Mouse (Mus musculus): ENCODE measurements around the gene Slc25a44.

Gene Slc25a44

DNA sequence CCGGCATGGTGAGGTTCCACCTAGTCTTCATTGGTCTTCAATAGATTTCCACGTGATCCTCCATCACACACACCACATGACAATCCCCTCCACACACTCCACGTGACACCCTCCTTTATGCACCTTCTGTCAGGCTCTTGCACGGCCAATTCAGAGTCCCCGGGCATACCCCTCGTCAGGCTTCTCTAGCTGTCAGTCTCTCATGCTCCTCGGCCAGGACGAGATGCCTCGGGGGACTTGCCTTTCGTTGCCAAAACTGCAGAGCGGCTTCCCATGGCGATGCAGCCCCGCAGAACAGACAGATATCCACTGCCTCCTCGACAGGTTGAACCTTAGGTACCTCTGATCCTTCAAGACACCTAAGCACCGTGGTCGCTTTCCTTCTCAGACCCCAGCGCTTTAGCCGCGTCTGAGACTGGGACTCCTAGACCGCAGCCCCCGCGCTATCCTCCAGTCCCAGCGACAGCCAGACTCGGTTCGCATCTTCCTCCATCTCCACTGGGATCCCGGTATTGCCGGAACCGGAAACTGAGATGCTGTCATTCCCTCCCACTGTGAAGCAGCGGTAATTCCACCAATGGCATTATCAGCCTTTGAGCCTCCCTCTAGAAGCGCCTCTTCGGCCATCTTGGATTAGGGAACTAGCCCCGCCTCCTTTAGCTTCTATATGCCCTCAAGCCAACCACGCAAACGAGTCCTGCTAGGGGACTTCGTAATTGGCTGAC is at the start of gene Slc25a44:
Slc25a44 (minus strand) TSS at position 535 of the 725 bp plus-strand sequence.
- in situ Hi-C loops (cut with MseI, MboI), result no loop called here

DNA sequence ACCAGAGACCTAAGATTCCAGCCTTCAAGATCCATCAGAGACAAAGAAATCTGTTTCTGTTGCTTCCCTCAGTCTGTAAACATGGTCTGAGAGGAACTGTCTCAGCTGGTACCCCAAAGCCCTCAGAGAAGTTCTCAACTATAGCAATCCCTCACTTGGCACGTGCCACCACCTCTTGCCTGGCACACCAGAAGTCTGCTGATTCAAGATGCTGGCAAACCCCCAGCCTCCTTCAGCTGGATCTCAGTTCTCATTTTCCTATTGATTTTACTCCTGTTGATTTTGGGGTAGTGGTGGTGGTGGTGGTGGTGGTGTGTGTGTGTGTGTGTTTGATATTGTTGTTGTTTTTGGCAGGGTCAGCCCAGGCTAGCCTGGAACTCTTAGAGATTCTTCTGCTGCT is 48.6 kb upstream of the Slc25a44 start:
- in situ Hi-C loops (cut with MseI, MboI), result loop anchor here in 1 of 2 experiments (5.0 kb wide), 1 partner anchor 66 kb away; no protein-coding TSS in a partner anchor

DNA sequence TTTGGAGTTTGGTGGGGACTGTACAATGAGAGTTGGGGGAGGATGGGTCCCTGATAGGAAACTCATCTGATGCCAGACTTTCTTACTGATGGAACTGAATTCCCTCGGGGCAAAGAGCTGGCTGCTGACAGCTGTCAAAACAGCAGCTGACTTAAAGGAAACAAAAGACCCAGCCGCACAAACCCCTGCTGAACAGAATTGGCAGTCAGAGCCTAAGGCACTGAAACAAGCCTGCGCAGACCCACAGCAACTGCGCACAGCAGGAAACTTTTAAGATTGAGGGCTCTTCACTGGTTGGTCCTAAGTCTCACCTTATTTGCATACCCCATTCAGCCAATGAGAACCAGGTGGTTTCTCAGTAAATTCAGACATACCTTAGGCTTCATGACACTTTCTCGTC is 48.1 kb upstream of the Slc25a44 start:
- in situ Hi-C loops (cut with MseI, MboI), result loop anchor here in 1 of 2 experiments (5.0 kb wide), 1 partner anchor 66 kb away; no protein-coding TSS in a partner anchor

DNA sequence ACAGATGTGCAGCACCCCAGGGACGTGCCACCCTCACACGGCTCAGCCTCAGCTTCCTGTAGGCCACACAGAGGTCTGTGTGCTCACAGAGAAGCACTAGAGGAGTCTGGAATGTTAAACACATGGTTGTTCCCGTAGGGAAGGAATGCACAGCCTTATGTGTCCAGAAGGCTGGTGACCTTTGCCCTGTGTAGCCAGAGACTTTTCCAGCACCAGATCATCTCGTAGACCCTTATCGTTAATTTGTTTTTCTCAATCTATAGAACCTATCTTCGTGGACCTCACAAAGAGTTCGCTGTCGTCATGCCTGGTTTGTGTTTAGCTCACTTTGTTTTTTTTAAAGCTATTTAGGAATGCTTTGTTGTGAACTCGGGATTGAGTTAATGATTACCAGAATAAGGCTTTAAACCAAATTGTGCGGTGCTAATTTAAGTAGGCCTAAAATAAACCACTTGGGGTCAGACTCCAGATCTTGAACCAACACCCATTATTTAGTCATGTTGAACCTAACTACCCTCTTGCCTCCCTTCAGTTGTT is 46.1 kb upstream of the Slc25a44 start:
- in situ Hi-C loops (cut with MseI, MboI), result loop anchor here in 1 of 2 experiments (5.0 kb wide), 1 partner anchor 64 kb away; no protein-coding TSS in a partner anchor

DNA sequence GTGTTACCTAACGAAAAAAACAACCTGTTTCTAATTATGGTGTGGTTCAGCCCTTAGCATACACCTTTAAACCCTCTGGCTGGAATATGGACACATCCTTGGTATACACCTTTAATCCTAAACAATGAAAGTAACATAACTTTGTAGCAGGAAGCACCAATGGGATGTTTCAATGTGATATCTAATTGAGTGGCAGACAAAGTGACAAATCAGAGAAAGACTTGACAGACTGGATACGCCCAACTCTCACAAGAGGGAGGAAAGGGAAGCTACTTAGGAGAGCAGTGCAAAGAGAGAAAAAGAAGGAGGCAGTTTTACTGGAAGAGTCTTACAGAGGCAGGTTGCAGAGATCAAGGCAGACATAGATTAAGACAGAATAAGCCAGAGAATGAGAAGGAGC is 44.5 kb upstream of the Slc25a44 start:
- in situ Hi-C loops (cut with MseI, MboI), result loop anchor here in 1 of 2 experiments (5.0 kb wide), 1 partner anchor 62 kb away; no protein-coding TSS in a partner anchor

DNA sequence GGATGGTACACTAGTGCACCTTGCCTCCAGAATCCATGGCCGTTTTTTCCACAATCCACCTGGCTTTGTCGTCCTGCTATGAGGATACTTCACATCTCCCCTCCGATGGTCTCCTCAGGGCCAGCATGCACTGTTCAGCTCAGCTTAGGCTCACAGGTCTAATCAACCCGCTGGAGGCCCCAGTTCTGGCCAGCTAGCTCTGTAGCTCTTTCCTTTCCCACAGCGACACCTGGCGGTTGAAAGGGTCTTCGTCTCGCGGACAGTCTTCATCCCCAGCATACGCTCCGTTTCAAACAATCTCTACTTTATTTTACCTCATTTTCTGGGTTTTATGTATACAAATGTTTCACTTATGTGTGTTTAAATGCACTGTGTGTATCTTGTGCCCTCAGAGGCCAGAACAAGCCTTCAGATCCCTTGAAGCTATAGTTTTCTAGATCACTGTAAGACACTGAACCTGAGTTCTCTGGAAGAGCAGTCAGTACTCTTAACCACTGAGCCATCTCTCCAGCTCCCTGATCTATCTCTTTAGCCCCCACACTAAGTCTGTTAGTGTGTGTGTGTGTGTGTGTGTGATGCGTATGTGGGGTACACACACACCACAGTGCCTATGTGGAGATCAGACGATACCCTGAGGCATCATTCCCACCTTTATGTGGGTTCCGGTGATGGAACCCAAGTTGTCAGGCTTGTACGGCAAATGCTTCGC is 42.3 kb upstream of the Slc25a44 start:
- in situ Hi-C loops (cut with MseI, MboI), result loop anchor here in 1 of 2 experiments (5.0 kb wide), 1 partner anchor 60 kb away; no protein-coding TSS in a partner anchor

DNA sequence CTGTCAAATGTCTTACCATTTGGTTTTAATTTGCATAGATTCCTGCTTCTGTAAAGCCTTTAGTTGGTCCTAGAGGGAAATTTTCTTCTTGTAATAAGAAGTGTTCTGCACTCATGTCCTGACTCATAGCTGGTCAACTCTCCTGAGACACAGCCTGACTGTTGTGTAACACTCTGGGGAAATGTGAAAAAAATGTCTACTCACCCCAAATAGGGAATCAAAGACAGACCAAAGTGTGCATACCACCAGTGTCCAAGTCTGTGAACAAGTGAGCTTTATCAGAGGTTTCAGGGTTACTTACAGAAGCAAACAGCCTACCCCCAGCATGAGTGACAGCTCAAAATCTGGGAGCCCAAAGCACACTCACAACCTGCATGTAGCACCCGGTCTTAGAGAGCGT is 40.2 kb upstream of the Slc25a44 start:
- in situ Hi-C loops (cut with MseI, MboI), result loop anchor here in 1 of 2 experiments (5.0 kb wide), 1 partner anchor 58 kb away; no protein-coding TSS in a partner anchor

DNA sequence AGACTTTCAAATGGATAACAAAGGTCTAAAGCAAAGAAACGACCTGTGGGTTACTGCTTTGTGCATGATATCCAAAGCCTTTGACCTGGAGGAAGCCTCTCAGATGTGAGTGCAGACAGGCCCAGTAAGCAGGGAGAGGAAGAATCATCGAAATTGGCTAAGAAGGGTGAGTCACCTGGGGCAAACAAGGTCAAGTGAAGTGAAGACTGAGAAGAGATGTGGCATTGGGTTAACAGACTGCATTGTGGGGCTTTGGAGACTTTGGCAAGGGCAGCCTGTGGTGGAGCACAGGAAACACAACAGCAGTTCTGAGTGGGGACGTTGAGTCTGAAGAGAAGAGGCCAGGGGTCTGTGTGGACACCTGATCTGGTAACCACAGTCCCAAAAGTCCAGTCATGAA is 39.5 kb upstream of the Slc25a44 start:
- in situ Hi-C loops (cut with MseI, MboI), result no loop called here

DNA sequence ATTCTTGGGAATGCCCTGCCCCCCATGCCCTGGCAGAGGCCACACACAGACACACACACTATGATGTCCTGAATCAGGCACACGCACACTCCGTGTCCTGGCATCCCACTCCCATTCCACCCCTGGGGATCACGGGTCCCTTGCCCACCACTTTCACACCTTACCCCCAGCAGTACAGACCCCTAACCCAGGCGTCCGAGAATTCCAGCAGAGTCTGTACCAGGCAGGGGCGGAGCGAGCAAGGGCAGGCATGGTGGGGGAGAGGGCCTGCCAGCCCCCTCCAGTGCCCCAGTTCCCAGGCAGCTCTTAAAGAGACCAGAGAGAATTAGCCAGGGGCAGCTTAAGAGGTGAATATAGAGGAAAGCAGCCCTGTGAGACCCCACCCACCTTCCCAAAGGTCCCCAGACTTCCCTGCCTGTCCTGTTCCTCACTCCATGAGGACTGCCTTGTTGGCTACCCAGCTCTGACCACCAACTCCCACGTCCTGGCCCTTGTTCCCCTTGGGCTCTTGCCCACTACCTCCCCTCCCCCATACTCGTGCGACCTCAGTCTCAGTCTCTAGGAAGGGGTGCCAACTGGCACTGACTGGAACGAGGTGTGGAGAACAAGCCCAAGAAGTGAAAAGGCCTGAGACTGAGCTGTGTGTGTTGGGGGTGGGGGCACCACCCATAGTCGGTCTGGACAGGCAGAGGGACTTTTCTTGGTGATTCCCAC is 36.2 kb upstream of the Slc25a44 start, which contains the start of gene Sema4a:
Sema4a (minus strand) TSS at position 200 of the 714 bp plus-strand sequence.
- in situ Hi-C loops (cut with MseI, MboI), result no loop called here

DNA sequence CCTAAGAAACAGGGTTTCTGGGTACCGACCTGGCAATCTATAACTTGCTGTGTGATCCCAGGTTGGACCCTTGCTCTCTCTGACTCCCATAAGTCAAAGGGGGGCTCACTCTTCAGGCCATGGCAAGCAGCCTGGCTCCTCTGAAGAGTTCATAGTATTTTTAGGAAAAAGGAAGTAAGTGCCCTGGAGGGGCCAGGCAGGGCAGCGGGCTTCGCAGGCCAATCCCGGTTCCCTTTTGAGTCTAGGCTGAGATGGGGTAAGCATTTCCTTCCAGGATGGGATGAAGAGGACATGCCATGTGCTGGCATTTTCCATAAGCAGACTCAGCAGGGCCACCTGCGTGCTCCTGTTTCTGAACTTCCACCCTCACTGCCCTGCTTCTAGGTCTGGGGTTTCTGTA is 35.1 kb upstream of the Slc25a44 start:
- in situ Hi-C loops (cut with MseI, MboI), result no loop called here

DNA sequence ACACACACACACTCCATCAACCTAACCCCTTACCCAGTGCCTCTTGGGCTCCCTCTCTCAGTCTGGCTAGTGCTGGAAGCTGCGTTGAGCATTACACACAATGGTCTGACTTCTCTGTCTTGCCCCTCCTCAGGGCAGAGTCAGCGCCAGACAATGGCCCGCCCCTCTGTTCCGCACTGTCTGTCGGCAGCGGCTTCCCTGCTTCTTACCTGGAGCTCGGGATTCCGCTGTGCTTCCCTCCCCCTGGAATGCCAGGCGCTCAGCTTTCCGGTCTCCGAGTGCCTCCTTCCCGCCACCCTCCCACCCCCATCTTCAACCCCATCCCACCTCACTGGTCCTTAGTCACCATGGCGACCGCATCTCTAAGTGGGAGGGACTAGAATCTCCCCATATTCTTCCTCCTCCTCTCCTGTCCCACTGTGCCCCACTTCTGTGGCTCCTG is 33.9 kb upstream of the Slc25a44 start:
- in situ Hi-C loops (cut with MseI, MboI), result no loop called here

DNA sequence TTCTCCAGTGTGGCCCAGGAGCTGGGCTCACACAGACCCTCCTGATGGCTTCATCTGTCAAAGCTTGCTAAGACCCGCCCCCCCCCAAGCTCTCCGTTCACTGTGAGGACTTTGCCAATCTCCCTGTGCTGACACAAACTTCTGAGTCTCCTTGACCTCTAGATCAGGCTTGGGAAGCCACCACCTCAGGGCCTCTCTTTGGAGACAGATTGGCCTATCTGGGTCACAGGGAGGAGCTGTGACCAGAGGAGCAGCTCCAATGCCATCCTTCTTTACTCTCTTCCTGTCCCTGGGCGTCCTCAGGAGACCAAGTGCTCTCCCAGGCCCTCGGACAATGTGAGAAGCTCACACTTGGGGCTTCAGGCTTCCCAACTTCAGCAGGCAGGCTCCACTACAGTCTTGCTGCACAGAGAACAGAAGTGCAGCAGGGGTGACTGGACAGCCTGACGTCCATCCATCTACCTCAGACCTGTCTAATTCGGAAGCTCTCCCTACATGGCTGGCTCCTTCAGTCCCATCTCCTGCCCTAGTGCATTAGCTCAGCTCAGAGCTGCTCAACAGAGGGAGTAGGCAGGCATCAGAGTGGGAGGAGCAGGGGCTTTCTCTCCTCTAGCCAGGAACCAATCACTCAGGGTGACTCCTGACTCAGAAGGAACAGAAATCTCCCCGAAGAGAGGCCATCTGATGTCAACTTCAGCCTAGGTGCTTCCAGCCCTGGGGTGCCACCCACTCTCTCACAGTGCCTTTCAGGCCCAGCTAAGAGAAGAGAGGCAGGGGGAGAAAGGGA is 32.0 kb upstream of the Slc25a44 start:
- in situ Hi-C loops (cut with MseI, MboI), result no loop called here

DNA sequence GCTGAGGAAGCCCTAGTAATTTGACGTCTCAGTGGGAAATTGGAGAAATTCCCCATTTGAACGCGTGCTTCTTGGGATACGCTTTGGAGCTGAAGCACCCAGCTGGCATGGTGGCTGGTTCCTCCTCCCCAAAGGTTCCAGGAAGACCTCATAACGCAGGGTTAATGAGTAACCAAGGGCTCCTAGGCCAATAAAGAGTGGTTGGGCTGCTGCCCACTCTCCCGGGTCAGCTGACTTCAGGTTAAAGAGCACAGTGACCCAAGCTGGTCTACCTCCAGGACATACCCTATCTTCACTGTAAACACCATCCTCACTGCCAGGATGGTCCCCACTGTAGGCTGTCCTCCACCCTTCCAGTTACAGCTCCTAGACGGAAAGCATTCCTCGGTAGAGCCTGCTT is 31.4 kb upstream of the Slc25a44 start:
- in situ Hi-C loops (cut with MseI, MboI), result no loop called here

DNA sequence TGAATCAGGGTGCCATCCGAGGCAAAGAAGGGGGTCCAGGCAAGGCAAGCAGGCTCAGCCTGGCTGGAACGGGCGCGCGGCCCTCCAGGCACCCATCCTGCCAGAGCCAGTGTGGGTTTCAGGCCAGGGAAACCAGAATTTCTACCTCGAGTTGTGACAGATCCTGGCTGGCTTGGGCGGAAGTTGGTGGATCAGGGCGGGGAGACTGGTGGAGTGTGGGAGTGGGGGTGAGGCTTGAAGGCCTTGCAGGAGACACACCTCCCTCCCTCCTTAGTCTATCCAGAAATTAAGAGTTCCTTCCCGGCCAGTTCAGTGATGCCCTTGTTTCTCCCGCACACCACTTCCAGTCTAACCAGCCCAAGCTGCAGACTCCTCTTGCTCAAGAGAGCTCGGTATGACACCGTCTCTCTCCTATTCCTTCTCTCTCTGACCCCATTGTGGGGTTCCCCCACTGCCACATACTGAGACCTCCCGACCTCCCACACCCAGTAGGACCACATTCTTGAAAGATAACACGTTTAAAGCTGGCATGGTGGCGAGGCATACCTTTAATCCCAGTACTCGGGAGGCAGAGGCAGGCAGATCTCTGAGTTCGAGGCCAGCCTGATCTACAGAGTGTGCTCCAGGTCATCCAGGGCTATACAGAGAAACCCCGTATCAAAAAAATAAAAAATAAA is 30.8 kb upstream of the Slc25a44 start:
- in situ Hi-C loops (cut with MseI, MboI), result no loop called here

DNA sequence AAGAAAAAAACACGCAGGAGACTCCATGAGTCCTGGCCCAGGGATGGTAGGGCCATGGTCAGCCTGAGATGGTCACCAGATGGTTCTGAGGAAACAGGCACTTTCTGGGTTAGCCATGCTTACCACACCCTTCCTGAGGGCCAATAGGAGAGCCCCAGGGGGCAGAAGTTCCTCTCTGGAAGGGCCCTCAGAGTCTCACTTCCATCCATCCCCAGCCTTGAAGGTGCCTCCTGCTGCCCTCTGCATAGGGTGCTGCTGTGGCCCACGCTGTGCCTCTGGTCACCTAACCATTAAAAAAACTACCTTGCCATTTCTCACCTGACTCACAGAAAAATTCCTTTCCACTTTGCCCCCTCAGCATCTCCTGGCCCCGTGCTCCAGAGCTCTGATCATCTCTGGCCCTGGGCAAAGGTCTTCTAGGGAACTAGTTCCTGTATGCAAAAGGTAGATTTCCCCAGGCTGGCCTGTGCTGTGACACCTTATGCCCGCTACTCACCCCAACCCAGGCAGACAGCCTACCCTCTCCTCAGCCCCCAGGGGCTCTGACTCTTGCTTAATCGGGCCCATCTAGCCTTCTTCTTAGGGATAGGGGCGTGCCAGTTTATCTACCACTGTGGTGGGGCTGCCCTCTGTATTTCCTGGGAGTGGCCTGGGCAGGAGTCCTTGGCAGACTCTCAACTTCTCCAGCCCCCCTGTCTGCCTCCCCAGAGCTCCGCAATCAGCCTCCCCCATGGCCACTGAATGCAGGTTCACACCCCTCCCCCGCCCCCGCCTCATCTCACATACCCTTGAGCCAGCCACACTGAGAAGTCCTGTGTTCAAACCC is 30.0 kb upstream of the Slc25a44 start:
- in situ Hi-C loops (cut with MseI, MboI), result no loop called here

DNA sequence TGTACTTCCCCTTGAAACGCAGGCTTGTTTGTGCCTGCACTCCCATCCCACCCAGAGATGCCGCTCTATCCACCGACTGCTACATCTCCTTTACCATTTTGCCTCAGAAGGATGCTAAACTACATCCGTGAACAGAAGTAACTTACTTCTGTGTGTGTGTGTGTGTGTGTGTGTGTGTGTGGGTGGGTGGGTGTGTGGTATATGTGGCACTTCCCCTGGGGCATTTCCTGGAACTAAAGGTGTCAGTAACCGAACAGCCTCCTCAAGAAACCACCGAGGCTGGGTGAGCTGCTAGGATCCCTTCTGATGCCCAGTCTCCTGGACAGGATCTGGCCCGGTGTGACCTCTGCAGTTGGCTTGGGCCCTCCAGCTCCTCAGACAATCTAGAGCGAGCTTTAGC is 29.0 kb upstream of the Slc25a44 start:
- in situ Hi-C loops (cut with MseI, MboI), result no loop called here

DNA sequence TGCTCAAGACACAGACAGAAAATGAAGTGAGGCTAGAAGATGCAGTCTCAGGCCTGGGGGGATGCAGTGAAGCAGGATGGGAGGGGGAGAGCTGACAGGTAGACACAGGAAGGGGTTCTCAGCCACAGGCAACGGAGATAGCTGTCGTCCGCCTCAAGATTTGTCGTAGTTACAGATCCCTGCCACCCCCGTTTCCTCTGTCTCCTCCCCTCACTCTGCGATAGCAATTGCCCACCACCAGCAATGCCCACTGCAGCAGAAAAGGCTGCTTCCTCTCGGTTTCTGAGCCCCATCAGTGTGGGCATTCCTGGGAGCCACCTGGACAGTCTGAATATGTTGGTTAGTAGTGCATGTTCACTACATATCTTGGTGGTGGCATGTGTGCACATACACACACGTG is 28.4 kb upstream of the Slc25a44 start:
- in situ Hi-C loops (cut with MseI, MboI), result no loop called here

DNA sequence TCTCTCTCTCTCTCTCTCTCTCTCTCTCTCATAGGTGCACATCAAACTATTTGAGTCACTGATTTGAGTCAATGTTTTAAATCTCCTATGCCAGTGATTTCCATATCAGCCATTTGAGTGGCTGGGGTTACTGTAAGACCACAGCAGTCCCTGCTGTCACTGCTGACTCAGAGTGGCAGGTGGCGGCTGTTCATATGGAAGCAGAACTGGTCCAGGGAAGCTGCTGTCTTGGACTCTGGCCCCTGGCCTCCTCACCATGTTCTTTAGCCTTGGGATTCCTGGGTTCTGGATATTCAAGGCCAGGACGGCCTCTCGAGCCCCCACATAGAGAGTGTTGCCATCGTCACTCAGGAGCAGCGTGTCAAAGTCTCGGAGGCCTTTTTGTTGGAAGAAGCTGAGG is 27.8 kb upstream of the Slc25a44 start:
- in situ Hi-C loops (cut with MseI, MboI), result no loop called here

DNA sequence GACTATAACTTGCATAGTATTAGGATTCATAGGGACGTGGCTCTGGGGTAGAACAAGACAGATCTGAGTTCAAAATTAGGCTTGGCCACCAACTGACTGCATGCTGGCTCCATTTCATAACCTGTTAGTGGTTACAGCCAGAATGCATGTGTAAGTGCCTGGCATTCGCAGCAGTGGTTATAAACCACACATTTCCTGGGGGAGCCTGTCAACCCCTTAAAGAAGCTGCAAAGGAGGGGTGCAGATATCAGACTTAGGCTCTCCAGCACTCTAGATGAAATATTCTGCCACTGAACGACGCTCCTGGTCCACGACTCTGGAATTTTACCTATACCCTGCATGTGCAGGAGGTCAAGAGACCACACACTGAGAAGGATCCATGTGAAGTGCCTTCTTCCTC is 27.3 kb upstream of the Slc25a44 start:
- in situ Hi-C loops (cut with MseI, MboI), result no loop called here
